Mouse (Mus musculus) heart, postnatal 10 days (tissue): ENCODE measurements around the gene Smarcc2. TPM values are rescaled to one million over a fixed set of nuclear protein-coding genes. Genes with fewer than 3 reads are reported as not detected.
A peak's percentile ranks its signal among the peaks of the same experiment; 100 is the strongest.

Source experiments
- DNase-seq, 2 experiments: peaks; one replicate each; pipeline ENCODE4 v3.0.0; 2021
- intact Hi-C: fragments of 180-260 bp; cut with DNase I; formaldehyde crosslinking; loops from one replicate; pipeline ENCODE4 v1.15.1; 2025
- total RNA-seq, 2 experiments: library from RNA; stranded (reverse); gene quantifications; 2 replicates each; pipeline ENCODE4 v1.2.3; 2021

Smarcc2 gene
- 10 to 100 TPM; 83.6 to 95.9 TPM for total RNA-seq

GRCm38 (mm10) chr10:128458719-128459408, at the start of gene Smarcc2:
Smarcc2 (plus strand) TSS chr10:128459248.
- peak; percentile 86 to 91 for DNase-seq
- intact Hi-C loops = loop anchor here (1.0 to 2.0 kb wide), 3 partner anchors 34 to 87 kb away; no protein-coding TSS in a partner anchor

GRCm38 (mm10) chr10:128409692-128410559, 49.1 kb upstream of the Smarcc2 start:
- peak; percentile 98 for DNase-seq
- intact Hi-C loops = loop anchor here (1.0 to 2.0 kb wide), 3 partner anchors 33 to 127 kb away; no protein-coding TSS in a partner anchor

GRCm38 (mm10) chr10:128410560-128410845, 48.5 kb upstream of the Smarcc2 start:
- DNase-seq = no peak
- intact Hi-C loops = loop anchor here (2.0 kb wide), 2 partner anchors 32 to 126 kb away; no protein-coding TSS in a partner anchor

- DNase-seq = peak; percentile 98
- intact Hi-C loops = loop anchor here (2.0 kb wide), 2 partner anchors 31 to 125 kb away; no protein-coding TSS in a partner anchor
These were observed 47.6 kb upstream of the Smarcc2 start, which contains the start of the genes Nabp2 and Rnf41 for GRCm38 (mm10) chr10:128411211-128412054. Nabp2 (minus strand) TSS chr10:128411492. Rnf41 (plus strand) TSS chr10:128411657.

- intact Hi-C loops = no loop called here
- DNase-seq = peak in 1 of 2 experiments; percentile 55
These were observed 47.0 kb upstream of the Smarcc2 start for GRCm38 (mm10) chr10:128412055-128412381.

GRCm38 (mm10) chr10:128412558-128412957, 46.5 kb upstream of the Smarcc2 start:
- intact Hi-C loops = no loop called here
- no peak for DNase-seq

GRCm38 (mm10) chr10:128413076-128413475, 46.0 kb upstream of the Smarcc2 start:
- intact Hi-C loops = no loop called here
- DNase-seq = no peak

- intact Hi-C loops = no loop called here
- no peak for DNase-seq
These were observed 44.2 kb upstream of the Smarcc2 start for GRCm38 (mm10) chr10:128414848-128415247.

- DNase-seq = no peak
- intact Hi-C loops = no loop called here
These were observed 36.6 kb upstream of the Smarcc2 start for GRCm38 (mm10) chr10:128422426-128422825.

GRCm38 (mm10) chr10:128424604-128425003, 34.4 kb upstream of the Smarcc2 start:
- intact Hi-C loops = no loop called here
- peak in 1 of 2 experiments; percentile 15 for DNase-seq

- intact Hi-C loops = no loop called here
- no peak for DNase-seq
These were observed 33.8 kb upstream of the Smarcc2 start for GRCm38 (mm10) chr10:128425260-128425659.

GRCm38 (mm10) chr10:128429052-128429451, 30.0 kb upstream of the Smarcc2 start:
- intact Hi-C loops = no loop called here
- no peak for DNase-seq

- DNase-seq = no peak
- intact Hi-C loops = no loop called here
These were observed 29.6 kb upstream of the Smarcc2 start for GRCm38 (mm10) chr10:128429454-128429853.

GRCm38 (mm10) chr10:128433417-128433816, 25.6 kb upstream of the Smarcc2 start:
- no peak for DNase-seq
- intact Hi-C loops = no loop called here

- intact Hi-C loops = no loop called here
- no peak for DNase-seq
These were observed 24.4 kb upstream of the Smarcc2 start for GRCm38 (mm10) chr10:128434681-128435080.

GRCm38 (mm10) chr10:128435186-128435823, 23.7 kb upstream of the Smarcc2 start:
- intact Hi-C loops = no loop called here
- peak; percentile 74 to 79 for DNase-seq

GRCm38 (mm10) chr10:128435873-128436272, 23.2 kb upstream of the Smarcc2 start:
- DNase-seq = no peak
- intact Hi-C loops = no loop called here

GRCm38 (mm10) chr10:128436376-128436775, 22.7 kb upstream of the Smarcc2 start:
- intact Hi-C loops = no loop called here
- DNase-seq = no peak

- intact Hi-C loops = no loop called here
- DNase-seq = no peak
These were observed 20.3 kb upstream of the Smarcc2 start for GRCm38 (mm10) chr10:128438675-128439279.

- intact Hi-C loops = no loop called here
These were observed 18.6 kb upstream of the Smarcc2 start for GRCm38 (mm10) chr10:128440407-128440806.

More at GRCm38 (mm10) chr10:128440407-128440806, 18.6 kb upstream of the Smarcc2 start:
- DNase-seq = peak in 1 of 2 experiments; percentile 53
